Mouse (Mus musculus): ENCODE measurements around the gene Cblc. TPM values are rescaled to one million over a fixed set of nuclear protein-coding genes. Genes with fewer than 3 reads are reported as not detected.

Gene Cblc
- total RNA-seq, 2 experiments from 2014 or later = not detected

GRCm38 (mm10) chr7:19826756-19827155, 30.1 kb upstream of the Cblc start:
- TF ChIP-seq CTCF (conservative IDR thresholded peaks at IDR 0.05) = no peak
- Histone ChIP-seq H3K27ac (no peak overlapping the region), H3K4me3 (no peak overlapping the region)
- DNase-seq (ENCODE audit: low spot score in 2 of 2) = no peak

- H3K27ac ChIP-seq = 0 out of 2 replicates have a peak overlapping the region, but pooled peaks have one; percentile 32
- peak in 1 of 2 experiments; percentile 28 for DNase-seq (ENCODE audit: low spot score in 2 of 2)
- no peak overlapping the region for H3K4me3 ChIP-seq
- no peak for TF ChIP-seq CTCF (conservative IDR thresholded peaks at IDR 0.05)
These were observed 27.8 kb upstream of the Cblc start for GRCm38 (mm10) chr7:19824182-19824973.

- H3K27ac ChIP-seq = 0 out of 2 replicates have a peak overlapping the region, but pooled peaks have one; percentile 32
- no peak for TF ChIP-seq CTCF (conservative IDR thresholded peaks at IDR 0.05)
- no peak overlapping the region for H3K4me3 ChIP-seq
- no peak for DNase-seq (ENCODE audit: low spot score in 2 of 2)
These were observed 26.9 kb upstream of the Cblc start for GRCm38 (mm10) chr7:19823256-19824181.

GRCm38 (mm10) chr7:19822604-19823058, 26.0 kb upstream of the Cblc start, which contains the start of gene Bcl3:
Bcl3 (minus strand) TSS chr7:19822770.
- Histone ChIP-seq H3K4me3 (peak within 1 kb of the TSS; percentile 23), H3K27ac (0 out of 2 replicates have a peak within 1 kb of the TSS, but pooled peaks have one; percentile 32)
- no peak for TF ChIP-seq CTCF (conservative IDR thresholded peaks at IDR 0.05)
- no peak for DNase-seq (ENCODE audit: low spot score in 2 of 2)

- DNase-seq (ENCODE audit: low spot score in 2 of 2) = no peak
- no peak overlapping the region for H3K27ac ChIP-seq
- peak overlapping the region; percentile 23 for H3K4me3 ChIP-seq
- no peak for TF ChIP-seq CTCF (conservative IDR thresholded peaks at IDR 0.05)
These were observed 25.6 kb upstream of the Cblc start for GRCm38 (mm10) chr7:19822193-19822592.

DNA sequence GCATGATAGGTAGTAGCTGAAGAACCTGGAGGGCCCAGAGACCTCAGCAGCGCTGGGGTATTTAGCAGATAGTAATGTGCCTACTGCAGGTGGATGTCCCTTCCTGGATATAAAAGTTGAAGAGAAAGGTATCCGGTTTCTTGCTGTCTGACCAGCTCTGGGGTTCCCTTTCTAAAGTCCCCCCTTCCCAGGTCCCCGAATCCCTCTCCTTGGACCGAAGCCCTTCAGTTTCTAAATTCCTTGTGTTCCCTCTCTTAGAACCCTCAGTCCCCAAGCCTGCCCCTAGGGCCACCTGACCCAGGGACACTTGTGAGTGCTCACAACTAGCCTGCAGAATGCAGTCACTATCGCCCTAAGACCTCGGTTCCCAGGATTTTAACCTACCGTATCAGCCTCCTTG, 25.0 kb upstream of the Cblc start:
- no peak for DNase-seq (ENCODE audit: low spot score in 2 of 2)
- no peak for TF ChIP-seq CTCF (conservative IDR thresholded peaks at IDR 0.05)
- H3K27ac ChIP-seq = no peak overlapping the region
- H3K4me3 ChIP-seq = no peak overlapping the region

DNA sequence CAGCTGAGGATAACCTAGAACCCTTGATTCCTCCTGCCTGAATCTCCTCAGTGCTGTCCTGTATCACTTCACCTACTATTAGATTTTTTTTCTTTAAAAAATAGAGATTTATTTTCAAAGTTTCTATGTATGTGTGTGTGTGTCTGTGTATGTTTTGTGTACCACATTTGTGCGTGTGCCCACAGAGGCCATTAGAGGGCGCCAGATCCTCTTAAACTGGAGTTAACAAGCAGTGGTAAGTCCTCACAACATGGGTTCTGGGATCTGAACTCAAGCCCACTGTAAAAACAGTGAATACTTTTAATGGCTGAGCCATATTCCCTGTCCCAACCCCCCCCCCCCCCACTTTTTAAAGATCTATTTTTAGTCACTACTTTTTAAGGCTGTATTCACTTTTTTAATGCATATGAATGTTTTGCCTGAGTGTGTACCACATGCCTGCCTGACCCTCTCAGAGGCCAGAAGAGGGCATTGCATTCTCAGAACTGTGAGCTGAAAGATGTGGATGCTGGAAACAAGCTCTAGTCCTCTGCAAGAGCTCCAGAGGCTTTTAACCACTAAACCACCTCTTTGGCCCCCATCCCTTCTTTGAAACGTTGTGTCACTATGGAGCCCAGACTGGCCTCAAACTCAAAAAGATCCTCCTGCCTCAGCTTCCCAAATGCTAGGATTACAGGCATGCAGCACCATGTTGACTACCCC, 23.9 kb upstream of the Cblc start:
- peak; percentile 22; the same call in 1 of the 2 replicates for TF ChIP-seq CTCF (conservative IDR thresholded peaks at IDR 0.05)
- no peak overlapping the region for H3K4me3 ChIP-seq
- DNase-seq (ENCODE audit: low spot score in 2 of 2) = no peak
- H3K27ac ChIP-seq = no peak overlapping the region

- no peak for TF ChIP-seq CTCF (conservative IDR thresholded peaks at IDR 0.05)
- H3K4me3 ChIP-seq = no peak overlapping the region
- DNase-seq (ENCODE audit: low spot score in 2 of 2) = no peak
These were observed 22.3 kb upstream of the Cblc start for GRCm38 (mm10) chr7:19818875-19819274.

DNA sequence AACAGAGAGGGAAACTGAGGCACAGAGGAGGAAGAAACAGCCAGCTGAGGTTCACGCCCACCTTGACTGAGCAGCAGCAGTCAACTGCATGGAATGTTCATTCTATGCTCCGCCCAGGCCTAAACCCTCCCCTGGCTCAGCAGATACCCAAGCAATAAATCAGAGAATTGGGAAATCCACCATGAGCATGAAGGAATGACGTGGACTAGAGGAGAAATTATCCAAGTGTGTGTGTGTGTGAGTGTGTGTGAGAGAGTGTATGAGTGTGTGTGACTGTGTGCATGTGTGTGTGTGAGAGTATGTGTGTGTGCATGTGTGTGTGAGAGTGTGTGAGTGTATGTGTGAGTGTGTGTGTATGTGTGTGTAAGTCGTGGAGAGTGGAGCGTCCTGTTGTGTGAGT, 21.8 kb upstream of the Cblc start:
- no peak for TF ChIP-seq CTCF (conservative IDR thresholded peaks at IDR 0.05)
- DNase-seq (ENCODE audit: low spot score in 2 of 2) = no peak
- H3K27ac ChIP-seq = no peak overlapping the region
- no peak overlapping the region for H3K4me3 ChIP-seq

More at GRCm38 (mm10) chr7:19818875-19819274, 22.3 kb upstream of the Cblc start:
- no peak overlapping the region for H3K27ac ChIP-seq

GRCm38 (mm10) chr7:19817382-19818105, 20.9 kb upstream of the Cblc start:
- Histone ChIP-seq H3K4me3 (no peak overlapping the region; the same call in 1 of the 2 replicates), H3K27ac (no peak overlapping the region)
- no peak for DNase-seq (ENCODE audit: low spot score in 2 of 2)
- TF ChIP-seq CTCF (conservative IDR thresholded peaks at IDR 0.05) = no peak

GRCm38 (mm10) chr7:19816224-19816771, 19.7 kb upstream of the Cblc start:
- DNase-seq (ENCODE audit: low spot score in 2 of 2) = peak in 1 of 2 experiments; percentile 37
- Histone ChIP-seq H3K27ac (peak overlapping the region; percentile 14; the same call in 1 of the 2 replicates), H3K4me3 (peak overlapping the region; percentile 40)
- TF ChIP-seq CTCF (conservative IDR thresholded peaks at IDR 0.05) = no peak
